Mouse (Mus musculus) layer of hippocampus, adult 9-11 months (tissue): Measurements from ENCODE around the gene AU040320.

ENCODE experiments used
- DNase-seq: peaks from one replicate; pipeline ENCODE4 v3.0.0; 2022

The AU040320 gene

DNA sequence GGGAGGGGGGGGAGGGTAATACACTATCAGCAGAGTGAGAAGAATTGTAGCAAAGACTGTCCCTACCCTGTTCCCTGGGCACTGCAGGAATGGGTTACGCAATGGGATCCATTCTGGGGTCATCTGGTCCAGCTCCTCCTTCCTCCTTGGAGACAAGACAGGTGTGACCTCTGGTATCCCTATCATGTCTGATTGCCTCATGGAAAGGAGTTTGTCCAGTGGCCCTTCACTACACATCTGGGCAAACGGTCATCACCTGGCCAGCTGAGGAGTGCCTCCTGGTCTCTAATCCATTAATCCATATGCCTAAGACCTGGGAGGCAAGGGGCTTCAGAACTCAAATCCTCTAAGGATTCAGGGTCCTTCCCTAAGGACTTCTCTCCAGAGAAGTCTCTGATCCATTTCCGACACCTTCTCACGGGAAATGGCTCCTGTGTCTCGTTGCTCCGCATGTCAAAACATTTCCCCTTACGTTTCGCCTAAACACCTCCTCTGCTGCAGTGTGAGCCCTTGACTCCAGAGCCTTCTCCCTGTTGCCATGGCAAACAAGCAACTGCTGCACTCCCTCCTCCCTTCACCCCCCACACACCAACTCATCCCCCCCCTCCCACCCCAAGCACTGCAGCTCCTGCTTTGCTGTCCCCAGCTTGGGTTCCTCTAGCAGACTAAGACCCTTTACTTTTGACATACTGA is 2.3 kb upstream of the AU040320 start:
- peak; percentile 51 for DNase-seq

DNA sequence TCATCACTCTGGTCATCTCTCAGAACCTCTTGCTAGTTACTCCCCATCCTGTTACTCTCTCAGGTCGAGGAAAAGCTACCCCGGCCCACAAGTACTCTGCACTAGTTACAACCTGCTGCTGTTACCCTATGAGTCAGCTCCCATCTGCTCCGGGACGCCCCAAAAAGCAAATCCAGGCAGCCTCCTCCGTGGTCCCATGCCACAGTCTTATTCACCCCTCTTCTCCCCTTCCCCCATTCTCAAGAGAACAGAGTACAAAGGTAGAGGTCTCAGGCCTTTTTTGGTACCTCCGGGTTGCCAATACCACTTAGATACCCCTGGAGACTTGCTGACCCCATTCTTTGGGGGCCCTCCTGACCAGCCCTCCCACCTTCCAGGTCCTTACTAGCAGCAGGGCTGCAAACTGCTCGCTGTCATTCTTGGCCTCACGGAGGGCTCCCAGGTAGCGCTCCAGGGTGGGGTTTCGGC is 1.8 kb upstream of the AU040320 start:
- DNase-seq, result peak; percentile 69

DNA sequence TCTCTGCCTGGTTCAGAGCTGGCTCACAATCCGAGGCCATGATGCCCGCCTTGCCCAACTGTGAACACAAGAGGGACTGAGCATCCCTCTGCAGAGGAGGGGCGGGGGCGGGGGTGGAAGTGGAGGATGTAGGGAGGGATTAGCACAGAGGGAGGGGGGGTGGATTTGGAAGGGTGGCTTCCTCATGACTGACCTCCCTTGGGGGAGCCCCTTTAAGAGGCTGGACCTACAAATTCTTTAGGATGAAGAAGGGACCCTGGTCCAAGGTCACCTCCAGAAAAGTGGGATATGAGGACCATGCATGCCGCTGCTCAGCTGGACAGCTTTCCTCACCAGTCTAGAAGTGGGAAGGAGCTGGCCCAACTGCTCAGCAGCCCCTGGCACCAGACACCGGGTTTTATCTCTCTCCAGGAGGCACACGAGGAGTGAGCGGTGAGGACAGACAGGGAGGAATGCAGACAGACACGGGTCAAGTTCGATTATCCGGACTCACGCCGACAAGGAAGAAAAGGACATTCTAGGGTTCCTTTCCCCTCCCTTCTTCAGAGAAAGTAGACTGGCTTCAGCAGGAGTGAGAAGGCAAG is 1.2 kb upstream of the AU040320 start:
- peak; percentile 50 for DNase-seq

DNA sequence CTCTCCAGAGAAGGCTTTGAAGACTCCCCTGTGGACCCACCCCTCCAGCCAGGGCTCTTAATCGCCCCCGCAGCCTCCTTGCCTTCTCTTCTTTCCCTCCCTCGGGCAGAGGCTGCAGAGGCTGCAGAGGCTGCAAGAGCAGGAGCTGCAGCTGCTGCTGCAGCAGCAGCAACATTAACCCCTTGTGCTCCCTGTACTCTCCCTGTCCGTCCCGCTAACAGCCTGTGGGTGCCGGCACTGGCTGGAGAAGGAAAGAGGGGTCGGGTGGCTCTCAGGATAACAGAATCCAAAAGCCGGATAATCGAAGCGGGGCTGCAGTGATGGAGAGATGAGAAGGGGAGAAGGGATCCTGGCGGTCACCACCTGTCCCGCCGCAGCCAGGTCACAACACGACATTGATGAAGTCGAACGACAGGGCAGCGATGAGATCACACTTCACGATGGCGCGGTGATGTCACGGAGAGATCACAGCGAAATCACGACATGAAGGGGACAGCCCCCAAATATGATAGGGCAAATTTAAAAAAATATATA is 669 bp upstream of the AU040320 start:
- peak; percentile 44 for DNase-seq

DNA sequence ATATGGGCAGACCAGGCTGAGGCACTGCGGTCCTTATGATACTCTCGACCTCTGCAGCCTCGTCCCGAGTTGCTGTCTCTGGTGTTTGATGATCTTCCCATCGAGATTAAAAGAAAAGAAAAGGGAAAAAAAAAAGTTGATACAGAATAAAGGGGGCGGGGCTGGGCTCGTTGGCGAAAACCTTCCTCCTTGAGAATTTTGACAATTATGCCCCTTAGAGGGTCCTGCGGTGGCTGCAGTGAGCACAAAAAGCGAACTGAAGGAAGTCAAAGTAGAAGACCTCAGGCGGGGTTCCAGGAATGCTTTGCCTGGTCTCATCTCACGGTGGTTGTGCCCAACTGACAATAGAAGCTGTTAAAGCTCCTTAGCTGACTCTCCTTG is 877 bp downstream of the AU040320 start:
- no peak for DNase-seq

DNA sequence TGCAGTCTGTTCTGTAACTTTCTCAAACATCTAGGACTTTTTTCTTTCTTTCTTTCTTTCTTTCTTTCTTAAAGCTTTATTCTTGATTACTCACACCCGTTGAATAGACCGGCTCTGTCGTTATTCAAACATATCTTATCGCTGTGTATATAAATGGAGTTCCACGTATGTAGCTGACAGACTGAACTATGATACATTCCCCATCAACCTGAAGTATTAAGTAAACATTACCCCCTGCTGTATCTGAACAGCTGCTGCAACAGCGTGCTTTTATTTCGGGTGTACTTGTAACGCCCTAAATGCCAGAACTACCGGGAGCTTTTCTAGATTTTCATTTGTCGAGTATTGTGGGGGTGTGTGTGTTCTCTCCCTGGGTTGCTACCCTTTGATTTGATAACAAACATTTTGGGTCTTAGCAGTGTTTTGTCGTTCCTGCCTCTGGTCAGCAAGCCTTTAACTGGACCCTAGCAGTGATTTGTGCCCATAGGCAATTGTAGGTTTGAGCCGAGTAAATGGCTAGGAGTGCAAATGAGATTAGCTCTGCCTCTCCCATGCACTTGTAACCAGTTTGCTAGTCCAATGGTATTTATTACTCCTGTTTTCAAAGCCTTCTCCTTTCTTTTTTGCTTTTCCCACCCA is 1.5 kb downstream of the AU040320 start:
- no peak for DNase-seq

DNA sequence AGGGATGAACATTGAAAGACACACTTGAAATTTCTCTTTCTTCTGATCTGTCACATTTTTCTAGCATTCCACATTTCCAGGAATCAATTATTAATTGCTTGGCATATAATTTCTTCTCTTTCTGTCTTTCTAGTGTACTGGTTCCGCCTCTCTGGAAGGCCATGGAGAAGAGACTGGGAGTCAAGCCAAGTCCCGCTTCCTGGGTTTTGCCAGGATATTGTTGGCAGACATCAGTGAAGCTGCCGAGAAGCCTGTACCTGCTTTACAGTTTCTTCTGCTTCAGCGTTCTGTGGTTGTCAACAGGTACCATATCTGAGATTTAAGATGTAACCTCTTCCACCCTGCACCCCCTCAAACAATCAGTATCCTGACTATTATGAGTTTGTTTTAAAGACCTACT is 3.4 kb downstream of the AU040320 start:
- DNase-seq, result peak; percentile 47

DNA sequence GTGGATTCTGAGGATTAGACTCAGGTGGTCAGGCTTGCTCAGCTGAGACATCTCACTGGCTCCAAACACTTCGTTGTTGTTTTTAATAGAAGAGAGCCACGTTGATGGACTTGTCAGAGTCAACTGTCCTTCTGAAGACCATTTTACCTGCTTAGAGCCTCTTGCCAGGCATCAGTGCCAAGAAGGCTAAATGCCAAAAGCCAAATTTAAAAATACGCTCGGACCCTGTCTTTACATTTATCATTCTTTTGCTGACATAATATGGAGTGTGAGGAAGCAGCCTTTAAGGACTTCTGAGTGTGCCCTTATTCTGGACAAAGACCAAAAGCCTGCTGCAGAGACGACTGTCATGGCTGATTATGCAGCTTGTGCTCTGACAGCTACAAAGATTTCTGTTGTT is 5.0 kb downstream of the AU040320 start:
- DNase-seq, result no peak

DNA sequence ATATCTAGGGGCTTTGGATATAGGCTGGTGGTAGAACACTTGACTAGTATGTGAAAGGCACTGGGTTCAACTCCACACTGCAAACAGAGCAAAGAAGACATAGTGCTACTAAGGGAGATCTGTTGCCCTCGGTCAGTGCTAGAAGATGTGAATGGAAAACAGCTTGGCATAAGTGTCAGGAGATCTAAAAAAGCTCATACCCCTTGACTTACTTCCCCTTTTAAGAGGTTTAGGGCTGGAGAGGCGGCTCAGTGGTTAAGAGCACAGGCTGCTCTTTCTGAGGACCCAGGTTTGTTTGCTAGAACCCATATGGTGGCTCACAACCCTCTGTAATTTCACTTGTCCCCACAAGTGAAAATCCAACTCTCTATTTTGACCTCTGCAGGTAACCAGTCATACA is 6.1 kb downstream of the AU040320 start:
- no peak for DNase-seq

DNA sequence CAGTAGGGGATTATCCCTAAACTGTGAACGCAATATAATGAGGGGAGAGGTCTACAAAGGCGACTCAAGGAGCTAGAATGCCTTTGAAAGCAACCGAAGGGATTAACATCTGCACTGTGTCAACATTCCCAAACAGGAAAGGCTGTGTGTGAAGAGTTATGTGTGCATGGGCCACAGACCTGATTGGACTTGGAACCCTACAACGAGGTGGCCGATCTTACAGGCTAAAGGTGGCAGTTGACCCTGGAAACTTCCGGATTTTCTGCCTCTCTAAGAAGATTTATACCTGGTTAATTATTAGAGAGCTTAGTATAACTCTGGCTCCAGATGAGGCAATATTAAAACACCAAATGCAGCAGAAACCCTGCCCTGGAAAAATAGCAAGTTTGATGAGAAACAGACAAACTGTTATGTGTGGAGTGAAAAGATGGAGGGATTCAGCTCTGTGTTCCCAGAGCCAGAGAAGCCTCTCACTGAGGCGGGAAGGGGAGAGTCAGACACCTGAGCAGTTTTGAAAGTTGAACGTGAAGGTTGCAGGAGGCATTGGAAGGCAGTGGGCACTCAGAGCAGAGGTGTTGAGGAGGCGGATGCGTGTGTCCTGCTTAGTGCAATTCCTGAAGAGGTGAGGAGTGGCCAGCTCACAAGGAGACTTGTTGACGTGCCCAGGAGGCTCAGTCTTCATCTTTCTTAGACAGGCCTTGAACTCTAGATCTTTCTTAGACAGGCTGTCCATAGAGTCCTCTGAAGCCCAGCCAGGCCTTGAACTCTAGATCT is 9.4 kb downstream of the AU040320 start:
- no peak for DNase-seq

DNA sequence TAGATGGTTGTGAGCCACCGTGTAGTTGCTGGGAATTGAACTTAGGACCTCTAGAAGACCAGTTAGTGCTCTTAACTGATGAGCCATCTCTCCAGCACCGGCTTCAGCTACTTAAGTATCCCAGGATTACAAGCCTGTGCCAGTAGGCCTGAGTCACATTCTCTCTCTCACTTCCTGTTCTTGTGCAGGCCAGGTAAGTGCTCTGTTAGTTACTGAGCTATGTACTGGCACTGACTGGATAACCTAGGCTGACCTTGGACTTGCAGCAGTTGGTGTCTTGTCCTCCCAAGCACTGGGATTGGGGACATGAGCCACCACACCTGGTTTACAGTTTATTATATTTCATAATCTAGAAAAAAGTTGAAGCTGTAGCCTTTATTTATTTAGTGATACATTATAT is 10.1 kb downstream of the AU040320 start:
- no peak for DNase-seq

DNA sequence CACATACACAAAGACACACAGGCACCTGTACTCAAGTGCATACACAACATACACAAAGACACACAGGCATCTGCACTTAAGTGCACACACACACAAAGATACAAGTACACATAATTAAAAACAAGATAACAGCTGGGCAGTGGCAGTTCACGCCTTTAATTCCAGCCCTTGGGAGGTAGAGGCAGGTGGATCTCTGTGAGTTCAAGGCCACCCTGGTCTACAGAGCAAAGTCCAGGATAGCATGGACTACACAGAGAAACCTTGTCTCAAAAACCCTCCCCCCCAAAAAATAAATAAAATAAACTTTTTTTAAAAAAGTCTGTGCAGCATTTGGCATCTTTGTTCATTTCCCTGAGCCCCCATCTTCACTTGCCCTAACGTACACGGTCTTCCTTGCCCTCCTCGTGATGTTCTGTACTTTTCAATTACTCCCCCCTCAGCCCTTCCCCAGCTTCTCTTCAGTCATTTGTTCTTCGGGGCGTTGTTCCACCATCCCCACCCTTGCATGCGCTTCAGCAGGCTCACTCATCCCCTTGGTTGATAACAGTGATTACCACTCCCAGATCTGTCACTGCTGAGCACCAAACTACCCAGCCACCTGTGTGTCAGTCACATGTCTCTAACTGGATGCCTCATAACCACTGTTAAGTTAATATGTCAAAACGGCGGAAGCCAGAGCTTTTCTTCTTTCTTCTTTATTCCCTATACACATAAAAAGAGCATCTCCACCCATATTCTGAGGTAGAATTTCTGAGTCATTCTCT is 16.6 kb downstream of the AU040320 start:
- no peak for DNase-seq

DNA sequence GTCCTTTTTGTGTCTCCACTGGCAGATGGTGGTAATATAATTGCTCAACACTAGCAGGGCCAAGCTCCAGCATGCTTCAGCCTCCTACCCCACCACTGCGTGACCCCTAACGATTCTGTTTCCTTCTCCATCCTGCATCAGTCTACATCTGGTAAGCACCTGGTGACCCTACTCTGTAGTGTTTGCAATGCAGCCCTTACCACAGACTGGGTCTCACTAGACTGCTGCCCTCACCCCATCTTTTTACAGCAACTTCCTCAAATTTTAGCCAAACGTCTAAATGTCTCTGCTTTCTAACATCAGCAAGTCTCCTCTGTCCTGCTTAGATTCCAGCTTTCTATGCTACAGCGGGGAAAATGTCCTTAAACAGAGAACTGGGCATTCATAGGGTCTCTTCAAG is 17.5 kb downstream of the AU040320 start:
- DNase-seq, result no peak

DNA sequence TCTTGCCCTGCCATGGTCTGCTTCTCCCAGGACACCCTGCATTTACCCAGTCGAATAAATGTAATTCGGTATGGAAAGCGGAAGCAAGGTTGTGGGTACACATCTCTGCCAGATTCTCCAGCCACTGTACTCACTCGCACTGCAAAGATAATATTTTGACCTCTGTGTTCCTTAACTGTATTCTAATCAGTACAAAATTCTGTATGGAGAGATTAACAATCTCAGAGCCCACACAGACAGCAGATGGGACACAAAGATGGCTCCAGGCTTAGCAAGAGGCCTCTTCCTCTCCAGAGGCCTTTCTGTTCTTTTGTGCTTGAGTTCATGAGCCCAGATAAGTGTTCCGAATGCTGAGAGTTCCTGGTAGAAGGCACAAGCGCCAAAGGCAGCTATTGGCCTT is 20.5 kb downstream of the AU040320 start:
- DNase-seq, result no peak

DNA sequence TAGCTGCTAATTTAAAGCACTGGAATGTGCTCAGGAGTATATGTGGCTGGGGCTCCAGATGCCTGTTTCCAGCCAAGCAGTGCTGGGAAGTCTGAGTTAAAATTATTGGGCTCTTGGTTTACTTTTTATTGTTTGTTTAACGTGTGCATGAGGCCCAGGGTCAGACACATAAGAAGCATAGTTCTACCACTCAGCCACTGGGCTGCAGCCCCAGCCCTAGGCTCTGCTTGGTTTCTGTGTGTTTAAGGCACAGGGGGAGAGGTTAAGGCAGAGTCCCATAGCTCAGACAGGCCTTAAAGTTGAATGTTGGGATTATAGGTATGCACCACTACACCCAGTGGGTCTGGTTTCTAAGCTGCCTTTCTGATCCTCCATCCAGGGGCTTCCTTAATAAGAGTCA is 21.8 kb downstream of the AU040320 start:
- DNase-seq, result no peak

DNA sequence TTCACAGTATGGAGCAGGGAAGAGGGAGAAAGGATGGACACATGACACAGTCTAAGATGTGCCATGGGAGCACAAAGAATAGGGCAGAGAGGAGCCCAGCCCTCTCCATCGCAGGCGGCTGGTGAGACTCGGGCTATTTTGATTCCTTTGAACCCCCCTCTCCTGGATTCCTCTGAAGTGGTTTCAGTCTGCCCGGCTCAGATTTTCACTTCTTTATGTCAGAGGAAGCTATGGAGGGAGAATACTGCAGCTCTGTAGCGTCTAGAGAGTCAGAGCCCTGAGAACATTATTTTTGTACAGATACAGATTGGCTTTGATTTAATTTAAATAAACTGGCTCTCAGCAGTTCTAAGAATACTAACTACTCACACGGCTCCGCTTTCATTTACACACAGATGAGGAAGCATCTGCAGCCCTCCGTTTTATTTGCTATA is 25.8 kb downstream of the AU040320 start:
- no peak for DNase-seq

DNA sequence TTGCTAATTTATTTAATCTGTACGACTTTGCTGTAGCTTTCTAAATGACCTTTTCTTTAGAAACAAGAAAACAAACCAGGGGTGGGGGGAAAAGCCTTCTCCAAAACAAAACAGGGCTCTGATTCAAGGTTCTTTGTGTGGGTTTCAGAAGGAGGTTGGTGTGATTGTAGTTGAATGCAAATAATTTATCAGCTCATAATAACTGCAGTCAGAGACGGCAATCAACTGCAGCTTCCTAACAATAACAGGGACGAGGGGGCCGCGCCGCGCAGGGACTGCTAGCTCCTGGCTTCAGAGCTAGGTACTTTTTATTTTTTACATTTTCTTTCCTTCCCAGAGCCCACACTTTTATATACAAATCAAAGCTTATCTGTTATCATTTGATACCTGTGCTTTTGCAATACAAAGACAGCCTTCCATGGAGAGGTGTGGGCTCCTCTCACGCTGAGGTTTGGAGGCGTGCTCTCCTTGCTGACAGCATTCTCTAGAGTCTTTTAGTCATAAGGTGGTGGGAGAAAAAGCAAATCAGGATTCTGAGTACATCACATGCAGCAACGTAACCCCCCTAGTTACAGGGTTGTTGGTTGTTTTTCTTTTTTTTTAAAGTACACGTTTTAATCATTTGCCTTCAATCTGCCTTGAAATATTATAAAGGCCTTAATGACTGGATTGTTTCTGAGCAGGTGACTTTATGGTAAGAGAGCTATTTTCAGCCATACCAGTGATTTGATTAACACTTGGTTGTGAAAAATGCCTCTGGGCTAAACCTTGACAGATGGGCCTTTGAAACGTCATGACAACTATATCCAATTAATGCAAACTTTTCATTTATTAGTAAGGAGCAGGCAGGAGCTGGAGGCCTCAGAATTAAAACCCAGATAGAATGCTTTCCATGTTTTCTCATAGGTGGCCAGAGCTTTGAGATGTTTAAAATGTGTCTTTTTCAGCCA is 26.8 kb downstream of the AU040320 start:
- DNase-seq, result no peak

DNA sequence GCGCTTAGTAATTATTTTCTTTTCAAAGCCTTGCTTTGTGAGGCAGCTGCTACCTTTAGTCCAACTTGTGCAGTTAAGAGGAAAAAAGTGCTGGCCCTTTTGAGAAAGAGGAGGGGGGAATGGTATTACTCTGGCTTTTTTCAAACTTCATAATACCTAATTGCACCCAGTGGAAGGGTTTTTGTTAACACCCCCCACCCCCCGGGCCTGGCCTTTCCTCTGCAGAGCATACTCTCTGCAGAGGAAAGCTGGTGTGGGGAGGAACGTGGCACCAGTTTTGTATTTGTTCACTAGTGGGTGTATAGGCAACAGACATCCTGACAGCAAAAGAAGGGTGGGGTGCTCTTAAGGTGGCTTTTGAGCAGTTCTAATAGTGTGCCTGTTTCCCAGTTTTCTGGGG is 28.5 kb downstream of the AU040320 start:
- no peak for DNase-seq

DNA sequence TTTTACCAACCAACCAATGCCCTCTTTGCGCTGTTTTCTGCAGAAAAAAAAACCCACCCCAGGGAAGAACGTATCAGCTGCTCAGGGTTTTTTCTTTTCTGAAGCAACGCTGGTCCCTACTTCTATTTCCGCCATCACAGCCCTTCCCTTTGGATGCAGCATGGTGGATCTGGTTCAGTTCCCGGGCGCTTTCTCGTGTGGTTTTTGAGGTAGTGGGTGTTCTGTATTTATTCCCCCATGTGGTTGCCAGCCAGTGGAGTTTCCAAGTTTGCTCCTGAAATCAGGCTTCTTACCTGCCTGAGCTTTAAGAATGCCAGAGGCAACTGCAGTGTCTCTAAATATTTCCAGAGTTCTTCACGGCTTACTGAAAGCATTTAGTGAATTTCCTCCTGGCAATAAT is 29.2 kb downstream of the AU040320 start:
- no peak for DNase-seq

DNA sequence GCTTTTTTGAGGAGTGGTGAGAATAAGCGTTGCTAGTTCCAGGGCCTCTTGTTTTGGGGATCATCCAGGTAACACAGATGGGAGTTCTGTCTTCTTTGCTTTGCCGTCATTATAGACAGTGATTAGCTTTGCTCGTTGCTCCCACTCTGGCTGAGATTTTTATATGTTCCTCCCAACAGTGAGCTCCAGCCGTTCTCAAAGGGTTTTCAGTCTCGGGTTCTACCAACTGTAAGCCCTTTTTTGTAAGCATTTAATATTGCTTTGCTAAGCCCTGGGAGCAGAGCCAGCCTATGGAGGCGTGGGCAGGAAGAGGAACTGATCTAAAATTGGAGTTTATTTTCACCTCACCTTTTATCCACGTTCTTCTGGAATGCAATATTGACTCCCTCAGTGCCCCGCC is 29.7 kb downstream of the AU040320 start:
- peak; percentile 81 for DNase-seq

DNA sequence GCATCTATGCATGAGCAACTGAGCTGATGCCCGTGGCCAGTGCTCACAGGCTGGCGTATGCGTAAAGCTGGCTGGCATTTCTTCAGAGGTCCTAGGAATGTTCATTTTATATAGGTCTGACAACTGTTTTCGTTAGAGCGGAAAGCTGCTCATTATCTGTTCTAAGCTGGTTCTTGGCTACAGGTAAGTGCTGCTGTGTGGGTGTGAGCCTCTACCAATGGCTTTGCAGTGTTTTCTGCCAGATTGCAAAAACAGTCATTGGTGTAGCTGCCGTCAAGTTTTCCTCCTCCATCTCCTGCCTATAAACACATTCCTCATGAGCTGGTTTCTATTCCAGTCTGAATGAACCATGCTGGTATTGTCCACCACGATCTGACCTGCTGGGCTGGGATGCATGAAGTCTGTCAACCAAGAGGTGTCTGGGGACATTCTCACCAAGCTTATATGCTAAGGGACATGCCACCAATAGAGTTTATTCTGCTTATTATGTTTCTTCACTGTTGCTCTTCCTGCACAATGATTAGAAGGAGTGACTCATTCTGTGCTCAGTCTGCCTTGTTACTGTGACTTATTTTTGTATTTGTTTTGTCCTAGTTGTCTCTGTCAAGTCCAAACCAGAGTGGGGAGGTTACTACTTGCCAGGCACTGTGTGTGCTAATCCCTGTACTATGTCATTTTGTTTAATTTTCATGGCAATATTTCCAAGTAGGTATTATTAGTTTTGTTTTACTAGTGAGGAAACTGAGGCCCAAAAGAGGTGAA is 39.2 kb downstream of the AU040320 start:
- DNase-seq, result peak; percentile 73
